Mouse (Mus musculus) inflammation-experienced regulatory T-cells, adult 6 months (primary cell): ENCODE measurements around the gene Ankrd11. TPM values are rescaled to one million over a fixed set of nuclear protein-coding genes. Genes with fewer than 3 reads are reported as not detected.
"Not testable (repeated sequence)": the region's sequence is repeated elsewhere in the genome, so short reads cannot be mapped to it uniquely, and the experiment has no call there.

Source experiments
- ATAC-seq: one replicate; pipeline ENCODE4 v1.8.0; 2017
- polyA plus RNA-seq, 3 experiments: library from polyadenylated mRNA; unstranded; fragments of 100-300 nt; shearing (Covaris generic); gene quantifications; one replicate each; pipeline ENCODE4 v1.2.1; 2017

Ankrd11 gene
- polyA plus RNA-seq, 3 experiments from 2014 or later = 54.0 to 105 (median 84.1) TPM

- ATAC-seq = no peak
Measured at GRCm38 (mm10) chr8:123039376-123040109, 2.5 kb downstream of the Ankrd11 start.

- ATAC-seq = no peak
Measured at GRCm38 (mm10) chr8:123038351-123038750, 3.7 kb downstream of the Ankrd11 start.

- no peak for ATAC-seq
Measured at GRCm38 (mm10) chr8:123037487-123037886, 4.6 kb downstream of the Ankrd11 start.

GRCm38 (mm10) chr8:123036956-123037355, 5.1 kb downstream of the Ankrd11 start:
- ATAC-seq = peak; percentile 2

- peak; percentile 72 for ATAC-seq
Measured at GRCm38 (mm10) chr8:123034171-123034570, 7.9 kb downstream of the Ankrd11 start.

- no peak for ATAC-seq
Measured at GRCm38 (mm10) chr8:123033431-123033830, 8.6 kb downstream of the Ankrd11 start.

- ATAC-seq = peak; percentile 34
Measured at GRCm38 (mm10) chr8:123032730-123033129, 9.3 kb downstream of the Ankrd11 start.

- no peak for ATAC-seq
Measured at GRCm38 (mm10) chr8:123031321-123031978, 10.6 kb downstream of the Ankrd11 start.

- ATAC-seq = not testable (repeated sequence)
Measured at GRCm38 (mm10) chr8:123030091-123030490, 12.0 kb downstream of the Ankrd11 start.

GRCm38 (mm10) chr8:123027786-123028185, 14.3 kb downstream of the Ankrd11 start:
- peak; percentile 55 for ATAC-seq

- peak; percentile 39 for ATAC-seq
Measured at GRCm38 (mm10) chr8:123025951-123026351, 16.1 kb downstream of the Ankrd11 start.

- no peak for ATAC-seq
Measured at GRCm38 (mm10) chr8:123024226-123024625, 17.9 kb downstream of the Ankrd11 start.

GRCm38 (mm10) chr8:123022727-123023126, 19.4 kb downstream of the Ankrd11 start:
- no peak for ATAC-seq

- ATAC-seq = no peak
Measured at GRCm38 (mm10) chr8:123021259-123021658, 20.8 kb downstream of the Ankrd11 start.

GRCm38 (mm10) chr8:123020859-123021258, 21.2 kb downstream of the Ankrd11 start:
- ATAC-seq = no peak

- ATAC-seq = no peak
Measured at GRCm38 (mm10) chr8:123020084-123020483, 22.0 kb downstream of the Ankrd11 start.

- no peak for ATAC-seq
Measured at GRCm38 (mm10) chr8:123018484-123019164, 23.5 kb downstream of the Ankrd11 start.

- ATAC-seq = no peak
Measured at GRCm38 (mm10) chr8:123017143-123017542, 24.9 kb downstream of the Ankrd11 start.

- ATAC-seq = peak; percentile 72
Measured at GRCm38 (mm10) chr8:123015074-123015473, 27.0 kb downstream of the Ankrd11 start.

- ATAC-seq = no peak
Measured at GRCm38 (mm10) chr8:123014429-123014828, 27.6 kb downstream of the Ankrd11 start.

- ATAC-seq = no peak
Measured at GRCm38 (mm10) chr8:123011321-123011720, 30.8 kb downstream of the Ankrd11 start.

GRCm38 (mm10) chr8:123005805-123006204, 36.3 kb downstream of the Ankrd11 start:
- no peak for ATAC-seq

GRCm38 (mm10) chr8:123005328-123005727, 36.7 kb downstream of the Ankrd11 start:
- no peak for ATAC-seq
